In the genomic region with DNA sequence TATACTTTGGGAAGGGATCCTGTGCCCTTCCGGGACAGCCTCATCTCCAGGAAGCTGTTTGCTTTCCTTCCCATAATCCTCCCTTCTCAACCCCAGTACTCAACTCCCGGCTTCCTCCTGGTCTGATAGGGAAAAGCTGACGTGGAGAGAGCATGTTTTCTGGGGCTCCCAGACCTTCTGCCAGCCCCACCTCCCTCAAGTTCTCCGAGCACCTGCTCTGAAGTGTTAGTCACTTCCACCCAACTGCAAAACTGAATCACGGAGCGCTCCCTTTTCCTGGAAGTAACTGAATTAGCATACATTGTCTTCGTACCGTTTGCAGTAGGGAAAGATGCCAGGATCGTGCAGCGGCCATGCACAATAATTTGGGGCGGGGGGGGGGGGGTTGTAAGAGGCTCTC, we compare ENCODE assay signal across 18 mouse cellular contexts.
A peak's percentile ranks its signal among the peaks of the same experiment; 100 is the strongest.
DNase-seq lines count a peak whose midpoint lies in the region; ATAC-seq and TF ChIP-seq lines count a peak whose summit lies in the region.
"Had no signal": no experiment of that assay in that cellular context is flagged by ENCODE, and none has a peak within 500 bp of the region (broad histone marks: within the 10 kb centered on the region; RNA-seq: fewer than 3 reads in every experiment).

No protein-coding gene starts in this region.

- no peaks in the 10 kb centered on the region for H3K36me3 ChIP-seq in heart, embryonic 13.5 days
- H3K36me3 ChIP-seq in heart, embryonic 11.5 days (ENCODE audit: control insufficient read depth, insufficient read depth, low read length) = no peaks in the 10 kb centered on the region
- no peaks in the 10 kb centered on the region for H3K36me3 ChIP-seq in lung, postnatal 0 days (ENCODE audit: insufficient read depth, low read length)
- H3K36me3 ChIP-seq: G1E had no signal

- no peak for TF ChIP-seq CTCF in lung, postnatal 0 days (IDR thresholded peaks at IDR 0.05)

- H3K4me2 ChIP-seq in heart, embryonic 13.5 days = no peak overlapping the region
- H3K4me2 ChIP-seq in heart, embryonic 11.5 days = no peak overlapping the region
- H3K4me2 ChIP-seq in lung, postnatal 0 days (replicated peaks; ENCODE audit: low read depth, low read length) = peak overlapping the region; percentile 29

- H3K9me3 ChIP-seq in heart, embryonic 13.5 days = no peaks in the 10 kb centered on the region
- H3K9me3 ChIP-seq in heart, embryonic 11.5 days (replicated peaks; ENCODE audit: control insufficient read depth, low read length) = no peaks in the 10 kb centered on the region
- H3K9me3 ChIP-seq in lung, postnatal 0 days (ENCODE audit: low read length) = no peaks in the 10 kb centered on the region

- DNase-seq in lung, postnatal 0 days (ENCODE audit: low spot score) = peak; percentile 32
- no peak for DNase-seq in lung, adult 18-20 months
- DNase-seq in R1 (ENCODE audit: low read depth, low spot score) = peak; percentile 11
- DNase-seq in right cerebral cortex, postnatal 25 days = peak; percentile 56
- DNase-seq in spleen, adult 12 weeks (ENCODE audit: low spot score) = no peak
- DNase-seq: adrenal gland, adult 2 months; heart, postnatal 4 days; kidney, adult 2 months; kidney, postnatal 14 days; liver; liver, postnatal 0 days; lung, postnatal 36 days; spleen, adult 18-20 months; thymus, adult 2 months had no signal

- no peak for TF ChIP-seq EP300 in lung, postnatal 0 days (IDR thresholded peaks at IDR 0.05)

- peak overlapping the region; percentile 48; the same call in 1 of the 2 replicates for H3K9ac ChIP-seq in heart, embryonic 13.5 days
- H3K9ac ChIP-seq in heart, embryonic 11.5 days (ENCODE audit: low read depth, low read length) = no peak overlapping the region
- no peak overlapping the region for H3K9ac ChIP-seq in lung, postnatal 0 days (replicated peaks; ENCODE audit: low read depth)
- H3K9ac ChIP-seq: liver, postnatal 0 days had no signal

- no peak overlapping the region for H3K4me3 ChIP-seq in heart, embryonic 13.5 days
- H3K4me3 ChIP-seq in heart, embryonic 11.5 days (ENCODE audit: low read depth, low read length) = no peak overlapping the region
- H3K4me3 ChIP-seq in lung, postnatal 0 days (ENCODE audit: low read depth, low read length) = no peak overlapping the region
- H3K4me3 ChIP-seq: erythroblast, embryonic 14.5 days had no signal

- 56% methylated on average over 11 of the region's 11 CpGs for WGBS in heart, embryonic 13.5 days
- 63% methylated on average over 11 of the region's 11 CpGs for WGBS in heart, embryonic 11.5 days (ENCODE audit: insufficient replicate concordance)
- 29% methylated on average over 11 of the region's 11 CpGs for WGBS in lung, postnatal 0 days

- peaks cover 89% of the 10 kb centered on the region for H3K4me1 ChIP-seq in heart, embryonic 13.5 days
- H3K4me1 ChIP-seq in heart, embryonic 11.5 days (ENCODE audit: control insufficient read depth, insufficient read depth, low read length) = peaks cover 65% of the 10 kb centered on the region
- no peaks in the 10 kb centered on the region for H3K4me1 ChIP-seq in lung, postnatal 0 days (ENCODE audit: insufficient read depth, low read depth, low read length)

- H3K27me3 ChIP-seq in heart, embryonic 13.5 days (replicated peaks) = no peaks in the 10 kb centered on the region
- no peaks in the 10 kb centered on the region for H3K27me3 ChIP-seq in heart, embryonic 11.5 days (ENCODE audit: control insufficient read depth, insufficient read depth, low read length)
- no peaks in the 10 kb centered on the region for H3K27me3 ChIP-seq in lung, postnatal 0 days (replicated peaks; ENCODE audit: insufficient read depth, low read length)

- H3K27ac ChIP-seq in heart, embryonic 13.5 days (replicated peaks) = 0 out of 2 replicates have a peak overlapping the region, but pooled peaks have one; percentile 12
- no peak overlapping the region for H3K27ac ChIP-seq in heart, embryonic 11.5 days (ENCODE audit: low read depth, low read length)
- H3K27ac ChIP-seq in lung, postnatal 0 days (ENCODE audit: low read length) = no peak overlapping the region

- no peak for ATAC-seq in heart, embryonic 13.5 days (ENCODE audit: extremely low read depth, insufficient number of reproducible peaks, low FRiP score, low TSS enrichment)
- ATAC-seq in heart, embryonic 11.5 days (replicated peaks; ENCODE audit: insufficient number of reproducible peaks, low FRiP score, low TSS enrichment) = no peak
- ATAC-seq in lung, postnatal 0 days = no peak
- ATAC-seq: liver, postnatal 0 days had no signal

Comparison
In these comparisons a context has a peak if more than half of its experiments do, and no peak if none do; other contexts are left out.
1. DNase-seq: peak in lung, postnatal 0 days (single experiment), R1 (single experiment) and right cerebral cortex, postnatal 25 days (single experiment); none in lung, adult 18-20 months (0 of 2) and spleen, adult 12 weeks (single experiment).